Mouse (Mus musculus) heart, embryonic 14.5 days (tissue): ENCODE data around the gene Gad1. TPM values are rescaled to one million over a fixed set of nuclear protein-coding genes. Genes with fewer than 3 reads are reported as not detected.

ENCODE experiments used
- ATAC-seq: fragments of 200-750 bp; cut with Nextera tagmentation; 2 replicates; pipeline ENCODE4 v1.8.0; 2017; ENCODE audit warnings: low read depth, moderate TSS enrichment; ENCODE audit not compliant: insufficient number of reproducible peaks, insufficient read depth, low FRiP score
- H3K27ac ChIP-seq, 2 experiments: fragments of 200-500 bp in 1 of 2; fragments of 300-500 bp in 1 of 2; sonication (generic) in 1 of 2; replicated peaks in 1 of 2; 2 replicates each; pipeline ENCODE4 v1.5.1; 2012 to 2014; ENCODE audit warnings: low read depth in 2 of 2, low read length in 2 of 2, control low read depth in 1 of 2, mild to moderate bottlenecking in 1 of 2, mixed read lengths in 1 of 2; ENCODE audit not compliant: control insufficient read depth in 1 of 2, insufficient read depth in 1 of 2
- H3K27me3 ChIP-seq: fragments of 300-500 bp; sonication (generic); 2 replicates; pipeline ENCODE4 v1.6.1; 2014; ENCODE audit warnings: mild to moderate bottlenecking, low read length, control low read depth; ENCODE audit not compliant: control insufficient read depth, insufficient read depth
- H3K36me3 ChIP-seq: fragments of 300-500 bp; sonication (generic); 2 replicates; pipeline ENCODE4 v1.6.1; 2014; ENCODE audit warnings: mild to moderate bottlenecking, control low read depth, low read length, mixed read lengths; ENCODE audit not compliant: control insufficient read depth, insufficient read depth
- H3K4me1 ChIP-seq, 2 experiments: fragments of 200-500 bp in 1 of 2; fragments of 300-500 bp in 1 of 2; sonication (generic) in 1 of 2; 2 replicates each; pipeline ENCODE4 v1.6.1; 2012 to 2014; ENCODE audit warnings: low read length in 2 of 2, control low read depth in 1 of 2, mixed read lengths in 1 of 2; ENCODE audit not compliant: control insufficient read depth in 2 of 2, insufficient read depth in 2 of 2
- H3K4me2 ChIP-seq: fragments of 300-500 bp; sonication (generic); 2 replicates; pipeline ENCODE4 v1.6.1; 2014; ENCODE audit warnings: mild to moderate bottlenecking, low read length
- H3K4me3 ChIP-seq, 2 experiments: fragments of 200-500 bp in 1 of 2; fragments of 300-500 bp in 1 of 2; sonication (generic) in 1 of 2; 2 replicates each; pipeline ENCODE4 v1.5.1; 2012 to 2014; ENCODE audit warnings: low read length in 2 of 2, mild to moderate bottlenecking in 2 of 2, control low read depth in 1 of 2, low read depth in 1 of 2, moderate library complexity in 1 of 2; ENCODE audit not compliant: control insufficient read depth in 1 of 2, insufficient read depth in 1 of 2
- H3K9ac ChIP-seq: fragments of 300-500 bp; sonication (generic); 2 replicates; pipeline ENCODE4 v1.6.1; 2014; ENCODE audit warnings: mild to moderate bottlenecking, low read length
- H3K9me3 ChIP-seq: fragments of 300-500 bp; sonication (generic); 2 replicates; pipeline ENCODE4 v1.6.1; 2016; ENCODE audit warnings: low read length, control low read depth; ENCODE audit not compliant: control insufficient read depth
- WGBS: fragments of 180-500 bp; shearing (Covaris S2); extraction: QIAGEN DNeasy Blood & Tissue Kit; methylation state at CpG from one replicate; pipeline ENCODE4 v1.1.7; 2014; 5-methylcytosine and 5-hydroxymethylcytosine counted together
- polyA plus RNA-seq: library from polyadenylated mRNA; unstranded; fragments of >200 nt; fragmentation: Nextera tagmentation; extraction: Ambion mirVana; gene quantifications from 2 replicates; pipeline ENCODE4 v1.2.1, GENCODE M21; 2014

Gad1 gene
- polyA plus RNA-seq, 1 experiment from 2014 or later = 0.23 TPM

- WGBS = 79% methylated on average over 8 of the region's 8 CpGs
- Histone ChIP-seq H3K9ac (no peak overlapping the region), H3K36me3 (no peaks in the 10 kb centered on the region), H3K4me2 (no peak overlapping the region), H3K4me3 (no peak overlapping the region), H3K27me3 (peaks cover 40% of the 10 kb centered on the region), H3K9me3 (no peaks in the 10 kb centered on the region), H3K4me1 (peaks cover 2 to 4% of the 10 kb centered on the region in 2 experiments; a peak in 3 of 4 replicates), H3K27ac (no peak overlapping the region)
- no peak for ATAC-seq
These were observed 20.8 kb downstream of the Gad1 start for GRCm38 (mm10) chr2:70573544-70574210.

DNA sequence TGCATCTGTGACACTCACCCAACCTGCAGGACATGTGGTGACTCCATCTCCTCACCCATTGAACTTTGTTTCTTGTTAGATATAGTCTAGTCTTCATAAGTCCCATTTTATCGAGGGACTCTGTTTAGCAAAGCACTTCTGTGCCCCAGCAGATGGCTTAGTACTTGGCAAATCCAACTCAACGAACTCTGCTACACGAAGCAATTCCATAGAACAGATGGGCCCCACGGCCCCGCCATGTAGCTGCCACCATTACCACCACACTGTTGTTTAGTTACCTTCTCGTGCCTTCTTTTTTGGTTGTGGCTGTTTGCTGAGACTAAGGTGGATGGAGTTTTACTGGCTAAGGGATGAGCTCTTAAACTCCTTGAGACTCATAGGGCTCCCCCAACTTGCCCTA is 35.3 kb downstream of the Gad1 start:
- Histone ChIP-seq H3K4me2 (no peak overlapping the region), H3K4me3 (no peak overlapping the region), H3K36me3 (no peaks in the 10 kb centered on the region), H3K9me3 (no peaks in the 10 kb centered on the region), H3K27me3 (no peaks in the 10 kb centered on the region), H3K27ac (no peak overlapping the region), H3K9ac (no peak overlapping the region), H3K4me1 (no peaks in the 10 kb centered on the region)
- WGBS = 83% methylated on average over 6 of the region's 6 CpGs
- no peak for ATAC-seq

DNA sequence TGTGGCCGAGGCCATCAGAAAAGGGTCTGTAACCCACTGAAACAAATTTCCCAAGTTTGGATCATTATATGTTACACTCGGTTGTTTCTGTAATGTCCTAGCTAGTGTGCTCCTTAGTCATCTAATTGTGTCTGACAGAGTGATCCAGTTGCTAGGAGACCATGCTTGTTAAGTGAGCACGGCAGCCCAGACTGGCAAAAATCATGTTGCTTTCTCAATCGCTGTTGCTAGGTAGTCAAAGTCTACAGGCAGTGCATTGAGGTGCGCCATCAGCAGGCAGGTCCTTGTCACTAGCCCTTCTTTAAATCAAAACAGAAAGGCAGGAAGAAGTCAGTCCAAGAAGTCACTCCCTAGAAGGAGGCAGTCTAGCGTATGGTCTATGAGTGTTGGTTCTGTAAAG is 39.6 kb downstream of the Gad1 start:
- Histone ChIP-seq H3K36me3 (no peaks in the 10 kb centered on the region), H3K9me3 (no peaks in the 10 kb centered on the region), H3K4me2 (no peak overlapping the region), H3K4me3 (no peak overlapping the region), H3K27me3 (no peaks in the 10 kb centered on the region), H3K9ac (no peak overlapping the region), H3K27ac (no peak overlapping the region), H3K4me1 (no peaks in the 10 kb centered on the region)
- 74% methylated on average over 6 of the region's 6 CpGs for WGBS
- no peak for ATAC-seq

- Histone ChIP-seq H3K4me3 (no peak overlapping the region), H3K9me3 (no peaks in the 10 kb centered on the region), H3K27ac (no peak overlapping the region), H3K9ac (no peak overlapping the region), H3K36me3 (no peaks in the 10 kb centered on the region), H3K4me2 (no peak overlapping the region), H3K27me3 (no peaks in the 10 kb centered on the region), H3K4me1 (no peaks in the 10 kb centered on the region)
- no peak for ATAC-seq
- 77% methylated on average over 5 of the region's 5 CpGs for WGBS
These were observed 40.8 kb downstream of the Gad1 start for GRCm38 (mm10) chr2:70593670-70594069.

DNA sequence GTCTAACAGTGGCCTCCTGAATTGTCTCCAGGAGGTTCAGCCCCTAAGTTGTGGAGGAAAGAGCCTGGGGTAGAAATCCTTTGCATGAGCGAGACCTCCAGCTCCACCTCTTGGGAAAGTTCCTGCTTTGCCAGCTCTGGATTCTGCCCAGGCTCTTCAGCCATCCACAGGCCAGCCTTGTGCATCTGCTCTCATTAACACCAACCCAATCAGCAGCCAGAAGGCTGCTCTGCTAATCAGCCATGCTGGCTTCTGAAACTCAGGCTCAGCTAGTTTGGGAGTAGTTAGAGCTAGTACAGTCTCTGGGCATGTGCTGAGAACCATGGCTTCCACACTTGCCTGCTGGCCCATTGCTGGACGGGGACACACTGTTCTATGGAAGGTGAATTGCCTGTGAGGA is 43.0 kb downstream of the Gad1 start:
- Histone ChIP-seq H3K4me2 (no peak overlapping the region), H3K4me3 (no peak overlapping the region), H3K27me3 (no peaks in the 10 kb centered on the region), H3K4me1 (no peaks in the 10 kb centered on the region), H3K9ac (no peak overlapping the region), H3K36me3 (no peaks in the 10 kb centered on the region), H3K27ac (no peak overlapping the region), H3K9me3 (no peaks in the 10 kb centered on the region)
- 63% methylated on average over 2 of the region's 2 CpGs for WGBS
- no peak for ATAC-seq

DNA sequence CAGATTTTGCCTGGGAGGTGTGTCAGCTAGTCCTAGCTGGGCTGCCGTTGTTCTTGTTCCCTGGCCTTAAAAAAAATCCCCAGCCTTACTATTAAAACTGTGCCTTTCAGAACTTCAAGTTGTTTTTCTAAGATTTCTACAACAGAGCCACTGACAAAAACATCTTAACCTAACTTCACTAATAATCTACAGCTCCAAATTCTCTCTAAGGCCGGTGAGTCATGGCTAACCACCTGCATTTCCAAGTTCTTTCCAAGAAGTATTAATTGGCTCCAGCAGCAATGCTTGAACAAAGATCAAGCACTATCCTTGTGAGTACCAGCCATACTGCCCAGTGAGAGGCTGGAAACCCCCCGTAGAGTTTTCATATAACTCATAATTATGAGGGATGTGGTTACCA is 56.9 kb downstream of the Gad1 start:
- 80% methylated on average over 3 of the region's 3 CpGs for WGBS
- Histone ChIP-seq H3K9me3 (peaks cover 17% of the 10 kb centered on the region; the same call in 1 of the 2 replicates), H3K36me3 (no peaks in the 10 kb centered on the region), H3K4me1 (no peaks in the 10 kb centered on the region), H3K9ac (no peak overlapping the region), H3K4me2 (no peak overlapping the region), H3K27me3 (no peaks in the 10 kb centered on the region), H3K4me3 (no peak overlapping the region), H3K27ac (no peak overlapping the region)
- no peak for ATAC-seq

- no peaks in the 10 kb centered on the region for H3K36me3 ChIP-seq
- no peaks in the 10 kb centered on the region for H3K4me1 ChIP-seq
- no peak overlapping the region for H3K27ac ChIP-seq
- H3K9me3 ChIP-seq = no peaks in the 10 kb centered on the region
- 79% methylated on average over 7 of the region's 7 CpGs for WGBS
- H3K4me3 ChIP-seq = no peak overlapping the region
- H3K4me2 ChIP-seq = no peak overlapping the region
- H3K27me3 ChIP-seq = no peaks in the 10 kb centered on the region
- ATAC-seq = no peak
- no peak overlapping the region for H3K9ac ChIP-seq
These were observed 62.0 kb downstream of the Gad1 start for GRCm38 (mm10) chr2:70614745-70615351.

DNA sequence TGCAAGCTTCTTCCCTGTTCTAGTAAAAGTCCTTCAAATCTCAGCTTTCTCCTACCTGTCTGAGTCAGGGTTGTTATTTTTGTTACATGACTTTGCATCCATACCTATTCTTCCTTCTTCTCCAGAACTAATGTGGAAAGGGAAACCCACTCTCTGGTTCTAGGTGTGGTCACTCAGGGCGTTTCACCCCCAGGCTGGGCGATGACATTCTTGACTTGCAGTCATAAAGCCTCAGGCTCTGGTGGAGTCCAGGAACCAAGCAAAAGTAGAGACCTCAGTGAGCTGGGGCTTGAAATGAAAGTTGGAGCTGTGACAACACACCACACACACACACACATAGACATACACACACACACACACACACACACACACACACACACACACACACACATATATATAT is 63.2 kb downstream of the Gad1 start:
- Histone ChIP-seq H3K4me2 (no peak overlapping the region), H3K27ac (no peak overlapping the region)

More for the DNA sequence above, 63.2 kb downstream of the Gad1 start:
- H3K4me1 ChIP-seq = no peaks in the 10 kb centered on the region
- H3K27me3 ChIP-seq = no peaks in the 10 kb centered on the region
- 65% methylated on average over 2 of the region's 2 CpGs for WGBS
- H3K9ac ChIP-seq = no peak overlapping the region
- no peak for ATAC-seq
- no peaks in the 10 kb centered on the region for H3K9me3 ChIP-seq
- H3K4me3 ChIP-seq = no peak overlapping the region
- H3K36me3 ChIP-seq = no peaks in the 10 kb centered on the region
